Mouse (Mus musculus) CD4-positive, CD25-positive, alpha-beta regulatory T cell, adult 4 months (primary cell): ENCODE data around the gene Fkbp1b. TPM values are rescaled to one million over a fixed set of nuclear protein-coding genes. Genes with fewer than 3 reads are reported as not detected.
"Not testable (repeated sequence)": the region's sequence is repeated elsewhere in the genome, so short reads cannot be mapped to it uniquely, and the experiment has no call there.

Experiments
- ATAC-seq: one replicate; pipeline ENCODE4 v1.8.0; 2017
- polyA plus RNA-seq, 2 experiments: library from polyadenylated mRNA; unstranded; fragments of 100-300 nt; shearing (Covaris generic); gene quantifications; one replicate each; pipeline ENCODE4 v1.2.1; 2017

The Fkbp1b gene
- polyA plus RNA-seq, result not detected

GRCm38 (mm10) chr12:4841392-4841887 is at the start of gene Fkbp1b:
Gene Fkbp1b, minus strand, starts transcription at chr12:4841591.
- ATAC-seq, result peak; percentile 12

DNA sequence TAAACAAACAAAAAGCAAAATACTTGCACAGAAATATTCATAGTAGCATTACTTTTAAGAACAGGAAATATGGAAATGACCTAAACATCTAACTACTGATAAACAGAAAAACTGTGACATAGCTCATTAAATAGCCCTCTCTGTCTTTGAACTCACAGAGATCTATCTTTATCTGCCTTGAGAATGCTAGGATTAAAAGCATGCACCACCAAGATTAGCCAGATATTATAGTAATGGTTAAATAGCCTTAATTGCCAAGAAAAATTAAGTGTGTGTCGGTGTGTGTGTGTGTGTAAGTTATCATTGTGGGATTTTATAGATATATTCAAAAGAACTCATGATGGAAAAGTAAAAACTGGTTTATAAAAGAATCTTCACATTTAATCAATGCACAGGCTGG is 48.5 kb upstream of the Fkbp1b start:
- ATAC-seq, result no peak

DNA sequence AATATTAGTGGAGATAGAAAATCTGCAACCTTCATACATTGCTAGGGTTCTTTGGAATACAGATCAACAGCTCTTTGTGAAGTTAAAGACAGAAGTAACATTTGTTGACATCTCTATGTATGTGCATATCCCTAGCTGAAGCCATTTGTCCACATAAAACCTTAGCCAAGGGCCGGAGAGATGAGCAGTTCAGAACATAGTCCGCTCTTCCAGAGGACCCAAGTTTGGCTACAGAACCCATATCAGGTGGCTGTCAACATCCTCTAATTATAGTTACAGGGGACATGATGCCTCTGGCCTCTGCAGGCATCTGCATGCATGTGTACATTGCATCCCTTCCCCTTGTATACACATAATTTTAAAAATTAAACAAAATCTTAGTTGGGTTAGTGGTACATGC is 47.9 kb upstream of the Fkbp1b start:
- ATAC-seq, result no peak

- no peak for ATAC-seq
Measured at GRCm38 (mm10) chr12:4888739-4889138, 47.3 kb upstream of the Fkbp1b start.

DNA sequence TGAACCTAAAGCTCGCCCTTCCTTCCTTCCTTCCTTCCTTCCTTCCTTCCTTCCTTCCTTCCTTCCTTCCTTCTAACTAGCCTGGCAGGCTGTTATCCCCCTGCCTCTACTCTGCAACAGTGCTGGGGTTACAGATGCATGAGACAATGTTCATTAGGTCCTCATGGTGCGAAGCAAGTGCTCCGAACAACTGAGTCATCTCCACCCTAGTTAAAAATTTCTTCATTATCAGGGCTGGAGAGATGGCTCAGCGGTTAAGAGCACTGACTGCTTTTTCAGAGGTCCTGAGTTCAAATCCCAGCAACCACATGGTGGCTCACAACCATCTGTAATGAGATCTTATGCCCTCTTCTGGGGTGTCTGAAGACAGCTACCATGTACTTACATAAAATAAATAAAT is 45.2 kb upstream of the Fkbp1b start:
- ATAC-seq, result not testable (repeated sequence)

DNA sequence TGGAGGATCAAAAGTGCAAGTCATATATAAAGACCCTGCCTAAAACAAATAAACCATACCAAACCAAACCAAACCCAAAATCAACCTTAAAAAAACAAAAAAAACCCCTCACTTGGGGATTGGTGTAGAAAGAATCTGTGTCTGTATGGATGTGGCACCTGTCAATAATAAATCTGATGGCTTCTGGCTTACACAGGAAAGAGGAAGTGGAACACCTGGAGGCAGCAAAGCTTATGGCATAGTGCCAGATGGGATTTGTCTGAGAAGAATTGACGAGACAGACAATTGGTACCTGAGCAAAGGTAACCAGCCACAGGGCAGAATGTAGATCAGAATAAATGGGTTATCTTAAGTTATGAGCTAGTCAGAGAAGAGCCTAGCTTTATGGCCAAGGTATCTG is 43.7 kb upstream of the Fkbp1b start:
- ATAC-seq, result no peak

DNA sequence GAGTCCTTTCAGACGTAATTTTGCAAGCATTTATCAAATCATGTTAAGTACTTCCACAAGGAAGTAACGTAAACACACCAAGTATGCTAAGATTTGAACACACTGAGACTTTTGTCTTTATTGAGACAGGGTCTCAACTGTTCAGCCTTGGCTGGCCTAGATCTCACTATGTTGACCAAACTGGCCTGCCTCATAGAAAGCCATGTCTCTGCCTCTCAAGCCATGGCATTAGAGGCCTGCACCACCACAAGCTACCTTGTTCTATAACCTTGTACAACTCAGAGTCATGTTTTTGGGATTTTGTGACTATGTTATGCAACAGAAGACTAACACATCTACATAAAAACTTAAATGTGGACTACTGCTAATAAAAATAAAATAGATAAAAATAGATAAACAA is 40.7 kb upstream of the Fkbp1b start:
- ATAC-seq, result no peak

DNA sequence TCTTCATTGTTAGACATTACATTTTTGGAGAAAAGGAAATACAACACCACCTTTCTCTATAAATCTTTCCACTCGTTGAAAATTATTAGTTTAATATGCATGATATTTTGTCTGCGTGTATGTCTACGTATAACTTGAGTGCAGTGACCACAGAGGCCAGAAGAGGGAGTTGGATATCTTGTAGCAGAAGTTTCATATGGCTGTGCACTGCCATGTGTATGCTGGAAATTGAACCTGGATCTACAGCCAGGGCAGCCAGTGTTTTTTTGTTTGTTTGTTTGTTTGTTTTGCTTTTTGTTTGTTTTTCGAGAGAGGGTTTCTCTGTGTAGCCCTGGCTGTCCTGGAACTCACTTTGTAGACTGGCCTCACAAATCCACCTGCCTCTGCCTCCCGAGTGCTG is 37.7 kb upstream of the Fkbp1b start:
- no peak for ATAC-seq

- ATAC-seq, result no peak
Measured at GRCm38 (mm10) chr12:4878296-4878783, 36.9 kb upstream of the Fkbp1b start.

- no peak for ATAC-seq
Measured at GRCm38 (mm10) chr12:4875623-4876022, 34.2 kb upstream of the Fkbp1b start.

GRCm38 (mm10) chr12:4874161-4874927 is 33.0 kb upstream of the Fkbp1b start, which contains the start of gene Mfsd2b:
Gene Mfsd2b, minus strand, starts transcription at chr12:4874359.
- peak; percentile 94 for ATAC-seq

- no peak for ATAC-seq
Measured at GRCm38 (mm10) chr12:4873531-4873930, 32.1 kb upstream of the Fkbp1b start.

GRCm38 (mm10) chr12:4872983-4873477 is 31.6 kb upstream of the Fkbp1b start:
- ATAC-seq, result no peak

- no peak for ATAC-seq
Measured at GRCm38 (mm10) chr12:4872273-4872672, 30.9 kb upstream of the Fkbp1b start.

DNA sequence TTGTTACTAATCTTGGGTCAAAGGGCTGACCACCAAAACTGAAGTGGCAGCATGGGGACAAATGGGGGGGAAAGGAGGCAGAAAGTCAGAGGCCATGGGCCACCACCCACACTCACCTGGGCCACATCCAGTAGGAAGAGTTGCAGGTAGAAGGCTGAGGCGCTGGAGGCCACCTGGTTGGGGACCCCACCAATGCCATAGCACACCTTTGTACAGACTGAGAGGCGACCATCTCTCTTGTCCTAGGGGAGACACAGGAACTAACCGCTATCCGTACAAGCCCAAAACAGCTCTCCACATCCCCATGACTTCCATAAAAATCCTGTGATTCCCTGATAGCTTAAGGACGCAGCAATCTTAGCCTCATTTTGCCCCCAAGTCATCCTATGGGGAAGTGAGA is 29.9 kb upstream of the Fkbp1b start:
- no peak for ATAC-seq

- ATAC-seq, result no peak
Measured at GRCm38 (mm10) chr12:4868924-4869323, 27.5 kb upstream of the Fkbp1b start.

- ATAC-seq, result no peak
Measured at GRCm38 (mm10) chr12:4864338-4864690, 22.9 kb upstream of the Fkbp1b start.

DNA sequence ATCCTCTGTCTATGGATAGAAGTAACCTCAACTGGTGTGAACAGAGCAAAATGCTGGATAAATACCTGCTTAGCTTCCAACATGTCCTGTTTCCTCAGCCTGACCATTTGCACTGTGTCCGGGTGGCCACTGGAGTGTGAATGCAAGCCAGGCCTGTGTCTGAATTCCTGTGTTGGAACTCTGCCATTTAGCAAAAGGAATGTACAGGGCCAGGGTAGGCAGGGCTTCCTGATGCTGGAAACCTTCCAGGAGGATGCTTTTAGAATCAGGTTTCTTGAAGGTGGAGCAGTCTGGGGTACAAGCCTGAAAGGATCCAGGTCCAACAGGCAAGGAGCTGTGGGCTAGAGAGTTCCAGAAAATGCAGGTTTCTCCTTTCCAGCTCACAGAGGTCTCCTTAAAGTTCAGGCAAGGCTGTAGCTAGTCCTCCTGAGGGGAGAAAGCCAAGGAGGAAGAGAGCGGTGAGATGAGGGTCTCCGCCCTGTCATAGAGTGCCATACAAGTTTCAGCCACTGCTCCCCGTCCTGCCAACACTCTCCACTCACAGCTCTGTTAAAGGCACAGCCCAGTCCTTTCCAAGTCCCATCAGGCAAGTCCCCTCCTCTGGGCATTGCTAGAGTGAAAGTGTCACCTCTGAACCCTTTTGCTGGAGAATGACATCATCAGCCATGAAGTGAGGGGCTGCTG is 22.4 kb upstream of the Fkbp1b start:
- no peak for ATAC-seq

DNA sequence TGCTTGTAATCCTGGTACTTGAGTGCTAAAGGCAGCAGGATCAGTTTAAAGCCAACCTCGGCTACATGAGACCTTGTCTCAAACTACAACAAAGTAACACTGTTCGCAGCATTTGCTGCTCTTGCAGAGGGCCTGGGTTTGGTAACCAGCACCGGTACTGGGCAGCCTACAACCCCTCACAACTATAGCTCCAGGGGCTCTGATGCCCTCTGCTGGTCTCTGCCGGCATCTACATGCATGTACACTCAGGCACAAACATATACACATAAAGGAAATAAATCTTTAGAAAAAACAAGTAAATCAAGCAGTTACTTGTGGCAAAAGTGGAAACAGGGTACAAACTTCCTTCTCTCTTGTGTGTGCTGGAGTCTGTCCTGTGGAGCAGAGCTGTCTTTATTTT is 21.3 kb upstream of the Fkbp1b start:
- ATAC-seq, result no peak

GRCm38 (mm10) chr12:4859241-4859914 is 18.0 kb upstream of the Fkbp1b start:
- no peak for ATAC-seq

GRCm38 (mm10) chr12:4856834-4857233 is 15.4 kb upstream of the Fkbp1b start:
- no peak for ATAC-seq

GRCm38 (mm10) chr12:4856160-4856559 is 14.8 kb upstream of the Fkbp1b start:
- ATAC-seq, result no peak

GRCm38 (mm10) chr12:4843741-4844140 is 2.4 kb upstream of the Fkbp1b start:
- peak; percentile 50 for ATAC-seq
